Mouse (Mus musculus) bone marrow macrophage, adult 2 months (primary cell): ENCODE measurements around the gene Dennd5a.

Experiments used
- CTCF ChIP-seq: IDR thresholded peaks from 2 replicates; pipeline ENCODE4 v1.5.1; 2012; ENCODE audit warnings: low read depth, mild to moderate bottlenecking, low read length, moderate library complexity
- POLR2A ChIP-seq: IDR thresholded peaks from 2 replicates; pipeline ENCODE4 v1.6.1; 2012; ENCODE audit warnings: mild to moderate bottlenecking, low read depth, low read length, borderline replicate concordance

GRCm38 (mm10) chr7:109944421-109945034 is 15.7 kb downstream of the Dennd5a start:
- TF ChIP-seq CTCF (no peak), POLR2A (no peak)
